Mouse (Mus musculus): ENCODE measurements around the gene Igfbp2. TPM values are rescaled to one million over a fixed set of nuclear protein-coding genes. Genes with fewer than 3 reads are reported as not detected.

Igfbp2 gene
- total RNA-seq, 2 experiments from 2014 or later = 71.2 to 74.0 TPM

DNA sequence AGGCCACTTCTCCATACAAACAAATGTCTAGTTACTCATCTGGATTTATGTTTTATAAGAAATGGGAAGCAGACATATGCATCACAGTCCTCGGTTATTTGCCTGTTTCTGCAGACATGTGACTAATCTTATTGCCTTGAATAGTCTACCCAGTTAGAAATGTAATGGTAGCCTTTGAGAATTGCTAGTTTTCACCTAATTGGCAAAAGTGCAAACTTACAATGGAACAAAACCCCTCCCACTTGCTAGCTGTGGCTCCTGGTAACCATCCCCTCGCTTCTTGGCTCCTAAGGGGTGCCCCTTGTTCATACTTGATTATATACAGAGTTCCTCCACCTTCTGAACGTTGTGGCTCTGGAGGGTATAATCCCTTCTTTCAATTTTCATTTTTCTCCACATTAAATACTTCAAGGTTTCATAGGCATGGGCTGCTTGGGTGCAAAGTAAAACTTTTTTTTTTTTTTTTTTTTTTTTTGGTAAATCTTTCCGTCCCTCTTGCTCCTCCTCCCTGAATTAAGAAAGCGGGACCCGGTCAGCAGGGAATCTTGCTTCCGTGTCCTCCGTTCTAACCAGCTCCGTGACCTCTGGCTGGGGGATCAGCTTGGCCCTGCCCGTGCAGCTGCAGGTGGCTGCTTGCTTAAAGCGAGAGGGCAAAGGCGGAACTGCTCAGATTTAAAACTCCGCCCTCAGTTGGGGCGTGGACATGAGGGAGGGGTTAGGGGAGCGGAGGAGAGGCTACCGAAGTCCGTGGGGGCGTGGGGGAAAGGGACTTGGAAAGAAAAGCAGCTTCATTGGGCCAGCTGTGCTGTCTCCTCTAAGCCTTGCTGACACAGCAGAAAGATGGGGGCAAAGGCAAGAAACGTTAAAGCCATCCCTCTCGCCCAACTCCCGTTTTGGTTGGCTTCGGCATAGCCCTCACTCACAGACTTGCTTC lies 45.6 kb downstream of the Igfbp2 start:
- peak overlapping the region; percentile 53 for H3K4me3 ChIP-seq
- H3K27ac ChIP-seq = peak overlapping the region; percentile 91
- TF ChIP-seq CTCF (IDR thresholded peaks at IDR 0.05) = no peak; the same call in 1 of the 2 replicates
- peak; percentile 59 to 64 for DNase-seq (ENCODE audit: extremely low spot score in 1 of 2, low spot score in 2 of 2)
- intact Hi-C loops (cut with DNase I) = loop anchor here (10.0 kb wide), 1 partner anchor 515 kb away; no protein-coding TSS in a partner anchor

DNA sequence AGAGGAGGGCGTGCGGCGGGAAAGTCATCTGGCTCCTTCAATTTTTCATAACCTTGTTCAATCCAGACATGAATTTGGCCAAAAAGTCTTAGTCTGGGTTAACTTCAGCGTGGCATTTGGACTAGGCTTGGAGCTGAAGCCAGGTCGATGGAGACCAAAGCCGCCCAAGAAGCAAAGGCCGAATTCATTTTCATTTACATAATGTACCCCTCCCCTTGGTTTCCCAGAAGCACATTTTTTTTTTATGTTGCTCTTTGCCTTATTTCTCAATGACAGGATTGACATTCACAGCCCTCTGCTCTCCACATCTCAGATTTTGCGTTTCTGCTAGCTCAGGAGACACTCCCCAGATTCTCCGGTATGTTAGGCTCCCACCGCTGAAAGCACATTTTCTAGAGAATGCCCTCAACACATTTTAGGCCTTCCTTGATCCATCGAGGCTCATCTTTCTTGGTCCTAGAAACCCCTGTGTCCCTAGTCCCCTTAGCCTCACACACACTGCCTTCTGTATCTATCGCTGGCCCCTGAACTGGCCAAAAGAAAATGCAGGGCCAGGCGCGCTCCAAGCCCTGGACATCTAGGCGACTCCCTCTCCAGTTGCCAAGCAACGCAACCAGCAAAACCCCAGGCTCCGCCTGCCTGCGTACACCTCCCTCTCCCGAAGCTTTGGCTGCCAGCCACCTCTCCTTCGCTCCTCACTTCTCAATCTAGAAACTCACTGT lies 46.5 kb downstream of the Igfbp2 start:
- intact Hi-C loops (cut with DNase I) = loop anchor here (10.0 kb wide), 1 partner anchor 514 kb away; no protein-coding TSS in a partner anchor
- no peak for TF ChIP-seq CTCF (IDR thresholded peaks at IDR 0.05)
- Histone ChIP-seq H3K27ac (peak overlapping the region; percentile 91), H3K4me3 (peak overlapping the region; percentile 53)
- peak; percentile 87 for DNase-seq (ENCODE audit: extremely low spot score in 1 of 2, low spot score in 2 of 2)

DNA sequence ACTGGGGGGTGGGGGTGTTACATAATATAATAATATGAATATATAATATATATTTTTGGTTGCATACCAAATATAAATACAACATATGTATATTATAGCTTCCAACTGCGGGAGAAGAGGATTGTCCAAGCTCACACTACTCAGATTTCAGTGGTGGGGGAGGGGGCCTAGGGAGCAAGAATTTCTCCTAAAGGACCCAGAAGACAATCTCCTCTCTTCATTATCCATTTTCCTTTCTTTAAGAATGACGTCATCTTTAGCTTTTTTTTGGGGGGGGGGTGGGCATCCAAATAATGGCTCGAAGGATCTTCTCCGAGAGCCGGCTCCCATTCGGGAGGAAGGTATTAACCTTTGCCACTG lies 47.0 kb downstream of the Igfbp2 start:
- intact Hi-C loops (cut with DNase I) = loop anchor here (10.0 kb wide), 1 partner anchor 513 kb away; no protein-coding TSS in a partner anchor
- no peak for TF ChIP-seq CTCF (IDR thresholded peaks at IDR 0.05)
- peak overlapping the region; percentile 91 for H3K27ac ChIP-seq

DNA sequence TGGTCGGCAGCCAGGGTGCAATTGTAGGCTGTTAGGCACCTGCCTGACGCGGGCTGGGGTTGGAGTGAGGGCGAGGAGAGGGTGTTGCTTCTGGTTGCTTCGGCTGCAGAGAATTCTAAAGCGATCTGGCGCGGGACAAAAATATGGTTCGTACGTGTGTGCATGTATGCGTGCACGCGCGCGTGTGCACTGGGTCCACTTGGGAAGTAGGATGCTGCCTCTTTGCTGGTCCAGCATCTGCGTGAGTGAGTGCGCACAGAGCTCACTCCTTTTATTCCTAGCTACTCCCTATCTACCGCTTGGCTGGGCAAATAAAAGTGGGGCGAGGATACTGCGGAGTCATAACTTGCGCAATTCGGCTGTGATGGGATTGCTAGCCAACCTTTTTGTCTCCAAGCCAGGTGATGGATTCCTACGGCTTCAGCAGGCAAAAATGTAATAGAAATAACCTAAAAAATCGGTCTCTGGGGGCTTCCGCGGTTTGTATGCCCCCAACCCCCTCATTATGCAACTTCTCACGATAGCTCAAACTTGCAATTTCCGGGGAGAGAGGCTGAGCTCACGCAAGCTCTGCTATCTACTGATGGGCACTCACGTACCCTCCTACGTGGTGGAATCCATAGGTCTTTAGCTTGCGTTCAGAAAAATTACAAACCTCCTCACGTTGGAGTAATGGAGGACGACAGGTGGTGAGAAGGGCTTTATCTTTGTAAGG lies 47.6 kb downstream of the Igfbp2 start:
- peak overlapping the region; percentile 59 for H3K4me3 ChIP-seq
- intact Hi-C loops (cut with DNase I) = loop anchor here (10.0 kb wide), 1 partner anchor 513 kb away; no protein-coding TSS in a partner anchor
- TF ChIP-seq CTCF (IDR thresholded peaks at IDR 0.05) = no peak
- H3K27ac ChIP-seq = peak overlapping the region; percentile 91
- DNase-seq (ENCODE audit: extremely low spot score in 1 of 2, low spot score in 2 of 2) = peak; percentile 58

More for the DNA sequence above, 47.0 kb downstream of the Igfbp2 start:
- H3K4me3 ChIP-seq = peak overlapping the region; percentile 59
- no peak for DNase-seq (ENCODE audit: extremely low spot score in 1 of 2, low spot score in 2 of 2)

DNA sequence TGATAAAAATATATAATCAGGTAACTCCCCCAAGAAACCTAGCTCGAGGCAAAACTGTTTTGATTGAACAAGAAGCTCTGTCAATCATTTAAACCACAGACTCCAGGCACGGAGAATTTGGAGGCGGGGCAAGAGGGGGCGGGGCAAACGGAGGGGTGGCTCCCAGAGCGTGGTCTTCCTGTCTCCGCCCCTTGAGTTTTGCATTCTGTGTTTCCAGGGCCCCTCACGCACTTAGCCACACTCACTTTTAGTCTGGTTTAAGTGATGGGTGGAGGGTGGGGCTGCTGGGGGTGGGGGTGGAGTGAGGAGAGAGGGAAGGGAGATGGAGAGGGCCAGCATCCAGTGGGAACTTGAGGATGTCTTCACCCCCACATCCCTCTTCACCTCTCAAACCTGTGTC lies 48.2 kb downstream of the Igfbp2 start:
- no peak for TF ChIP-seq CTCF (IDR thresholded peaks at IDR 0.05)
- DNase-seq (ENCODE audit: extremely low spot score in 1 of 2, low spot score in 2 of 2) = peak; percentile 46 to 69
- intact Hi-C loops (cut with DNase I) = loop anchor here (10.0 kb wide), 1 partner anchor 512 kb away; no protein-coding TSS in a partner anchor
- Histone ChIP-seq H3K27ac (peak overlapping the region; percentile 91), H3K4me3 (peak overlapping the region; percentile 59)

DNA sequence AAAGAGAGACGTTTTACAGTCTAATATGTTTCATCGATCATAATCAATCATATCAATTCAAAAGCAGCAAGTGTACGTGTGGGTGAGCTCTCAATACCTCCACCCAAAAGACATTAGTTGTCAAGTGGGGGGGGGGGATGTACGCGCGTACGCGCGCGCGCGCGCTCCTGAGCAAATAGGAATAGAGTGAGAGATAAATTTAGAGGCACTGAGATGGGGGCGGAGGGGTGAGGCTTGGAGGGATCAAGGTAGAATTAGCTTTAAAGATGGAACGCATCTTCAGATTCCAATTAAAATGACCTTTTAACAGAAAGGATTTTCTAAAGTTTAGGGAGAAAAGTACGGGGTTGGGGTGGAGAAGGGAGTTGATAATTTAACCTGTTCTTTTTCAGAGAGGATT lies 48.8 kb downstream of the Igfbp2 start:
- Histone ChIP-seq H3K27ac (peak overlapping the region; percentile 83), H3K4me3 (peak overlapping the region; percentile 59)
- TF ChIP-seq CTCF (IDR thresholded peaks at IDR 0.05) = no peak
- intact Hi-C loops (cut with DNase I) = loop anchor here (10.0 kb wide), 1 partner anchor 512 kb away; no protein-coding TSS in a partner anchor
- no peak for DNase-seq (ENCODE audit: extremely low spot score in 1 of 2, low spot score in 2 of 2)

DNA sequence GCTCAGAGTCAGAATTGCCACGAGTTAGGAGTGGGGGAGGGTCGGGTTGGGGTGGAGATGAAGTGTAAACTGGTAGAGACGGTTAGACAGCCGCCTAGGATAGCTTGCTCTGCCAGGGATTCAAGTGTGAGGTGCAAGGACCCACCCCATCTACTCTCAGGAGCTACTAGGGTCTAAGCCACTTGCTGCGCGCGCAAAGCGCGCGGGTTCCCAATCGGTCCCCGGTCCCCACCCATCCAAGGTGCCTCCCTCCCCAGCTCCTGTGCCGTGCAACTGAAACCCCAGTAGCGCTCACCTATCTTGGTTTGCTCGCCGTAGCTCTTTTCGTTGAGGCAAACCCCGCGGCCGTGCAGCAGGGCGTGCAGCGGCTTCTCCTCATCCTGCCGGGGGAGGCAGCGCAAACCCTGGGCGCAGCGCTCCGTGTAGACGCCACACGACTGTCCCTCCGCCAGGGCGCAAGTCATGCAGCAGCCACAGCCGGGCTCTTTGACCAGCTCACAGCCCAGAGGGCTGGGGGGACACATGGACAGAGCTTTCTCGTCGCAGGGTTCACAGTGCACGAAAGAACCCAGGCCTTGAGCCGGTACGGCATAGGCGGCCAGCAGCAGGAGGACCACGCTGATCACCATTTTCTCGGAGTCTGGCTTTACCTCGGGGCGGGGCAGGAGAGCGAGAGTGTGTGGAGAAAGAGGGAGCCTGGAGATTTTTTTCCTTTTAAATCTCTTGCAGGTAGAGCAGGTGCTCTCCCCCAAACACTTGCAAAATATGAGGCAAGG lies 49.4 kb downstream of the Igfbp2 start:
- intact Hi-C loops (cut with DNase I) = loop anchor here (10.0 kb wide), 1 partner anchor 511 kb away; no protein-coding TSS in a partner anchor
- Histone ChIP-seq H3K4me3 (peak overlapping the region; percentile 59), H3K27ac (peak overlapping the region; percentile 83)
- no peak; the same call in 1 of the 2 replicates for TF ChIP-seq CTCF (IDR thresholded peaks at IDR 0.05)
- DNase-seq (ENCODE audit: extremely low spot score in 1 of 2, low spot score in 2 of 2) = peak; percentile 60 to 76

DNA sequence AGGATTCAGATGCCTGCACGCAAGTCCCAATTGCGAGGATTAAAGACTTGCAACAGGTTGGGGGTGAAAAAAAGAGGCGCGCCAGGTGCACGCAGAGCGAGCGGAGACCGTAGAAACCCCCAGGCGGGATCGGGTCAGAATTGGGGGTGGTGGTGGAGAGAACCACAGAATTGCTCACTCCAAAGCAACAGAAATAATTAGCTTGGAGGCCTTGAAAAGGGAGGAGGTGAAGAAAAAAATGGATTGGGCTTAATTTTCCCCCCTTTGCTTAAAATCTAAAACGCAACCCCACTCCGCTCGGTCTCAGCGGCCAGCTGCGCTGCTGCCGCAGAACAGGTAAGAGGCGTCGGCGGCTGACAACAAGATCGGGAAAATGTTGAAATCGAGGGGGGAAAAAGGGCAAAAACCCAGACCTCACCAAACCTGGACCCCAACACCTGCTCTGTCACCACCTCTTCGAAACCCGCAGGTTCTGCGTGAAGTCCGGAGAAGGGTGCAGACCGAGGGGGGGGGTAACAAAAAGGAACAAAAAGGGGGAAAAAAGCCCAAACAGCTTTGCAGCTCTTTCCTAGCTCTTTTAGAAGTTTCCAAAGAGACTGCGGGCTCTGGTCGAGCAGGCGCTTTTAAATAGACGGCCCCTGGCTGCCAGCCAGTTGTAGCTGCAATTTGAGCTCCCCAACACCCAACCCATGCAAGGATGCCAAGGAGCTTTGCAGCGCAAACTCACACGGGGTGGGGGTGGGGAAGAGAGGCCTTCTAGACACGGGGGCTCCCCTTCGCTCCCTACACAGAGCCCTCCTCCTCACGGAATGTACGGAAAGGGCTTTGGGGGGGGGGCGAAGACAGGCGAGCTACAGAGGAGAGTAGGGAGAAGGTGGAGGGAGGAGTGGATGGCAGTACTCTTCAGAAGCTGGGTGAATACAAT lies 50.2 kb downstream of the Igfbp2 start, which contains the start of gene Igfbp5:
Gene Igfbp5 (minus strand): TSS at position 598 of the 925 bp plus-strand sequence.
- intact Hi-C loops (cut with DNase I) = loop anchor here (5.0 to 10.0 kb wide), 3 partner anchors 88 to 510 kb away; no protein-coding TSS in a partner anchor
- Histone ChIP-seq H3K4me3 (peak within 1 kb of the TSS; percentile 59), H3K27ac (peak within 1 kb of the TSS; percentile 83)
- DNase-seq (ENCODE audit: extremely low spot score in 1 of 2, low spot score in 2 of 2) = peak; percentile 55 to 64
- TF ChIP-seq CTCF (IDR thresholded peaks at IDR 0.05) = no peak

DNA sequence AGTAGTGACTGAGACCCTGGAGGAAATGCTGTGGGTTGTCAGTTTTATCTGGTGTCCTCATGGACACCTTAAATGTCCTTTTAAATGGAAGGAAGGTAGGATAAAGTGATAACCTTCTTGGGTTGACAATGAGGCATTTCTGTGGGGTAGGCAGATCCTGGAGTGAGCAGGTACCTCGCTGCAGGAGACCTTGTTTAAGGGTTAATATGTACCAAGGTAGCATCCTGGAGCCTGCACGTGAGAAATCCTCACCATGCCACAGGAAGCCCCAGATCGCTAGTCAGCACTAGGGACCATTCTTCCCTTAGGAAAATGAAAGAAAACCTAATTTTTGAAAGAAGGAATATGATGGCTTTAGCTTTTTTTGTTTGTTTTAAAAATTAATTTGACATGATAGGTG lies 51.4 kb downstream of the Igfbp2 start:
- no peak for TF ChIP-seq CTCF (IDR thresholded peaks at IDR 0.05)

More for the DNA sequence above, 51.4 kb downstream of the Igfbp2 start:
- Histone ChIP-seq H3K27ac (no peak overlapping the region), H3K4me3 (no peak overlapping the region)
- intact Hi-C loops (cut with DNase I) = loop anchor here (5.0 to 10.0 kb wide), 3 partner anchors 87 to 509 kb away; no protein-coding TSS in a partner anchor
- no peak for DNase-seq (ENCODE audit: extremely low spot score in 1 of 2, low spot score in 2 of 2)
